Mouse (Mus musculus) gastrocnemius, postnatal 4 days (tissue): ENCODE data around the gene Mob1b. TPM values are rescaled to one million over a fixed set of nuclear protein-coding genes. Genes with fewer than 3 reads are reported as not detected.
A peak's percentile ranks its signal among the peaks of the same experiment; 100 is the strongest.

Experiments used
- DNase-seq, 2 experiments: peaks; one replicate each; pipeline ENCODE4 v3.0.0; 2021 to 2022; ENCODE audit warnings: low spot score in 2 of 2, mixed read lengths in 2 of 2
- long read RNA-seq, 2 experiments: library from polyadenylated mRNA; stranded (forward); transcript quantifications; one replicate each; pipeline ENCODE4 v2.0.0; 2021
- total RNA-seq, 2 experiments: library from RNA; stranded (reverse); gene quantifications; 2 replicates each; pipeline ENCODE4 v1.2.3; 2021

Mob1b gene
- 10 to 100 TPM; 34.5 to 42.6 TPM for total RNA-seq
- long read RNA-seq, experiment 1, transcript Mob1b-201 (6 exons, 2,705 nt): major isoform, 14 of 19 reads
- long read RNA-seq, experiment 1, partial matches to known transcripts: 0 of 19 reads
- long read RNA-seq, experiment 1, other reads (novel, unspliced or antisense): 4 of 19 reads
- long read RNA-seq, experiment 2, transcript Mob1b-201 (6 exons, 2,705 nt): major isoform, 10 of 16 reads
- long read RNA-seq, experiment 2, partial matches to known transcripts: 2 of 16 reads
- long read RNA-seq, experiment 2, other reads (novel, unspliced or antisense): 4 of 16 reads

DNA sequence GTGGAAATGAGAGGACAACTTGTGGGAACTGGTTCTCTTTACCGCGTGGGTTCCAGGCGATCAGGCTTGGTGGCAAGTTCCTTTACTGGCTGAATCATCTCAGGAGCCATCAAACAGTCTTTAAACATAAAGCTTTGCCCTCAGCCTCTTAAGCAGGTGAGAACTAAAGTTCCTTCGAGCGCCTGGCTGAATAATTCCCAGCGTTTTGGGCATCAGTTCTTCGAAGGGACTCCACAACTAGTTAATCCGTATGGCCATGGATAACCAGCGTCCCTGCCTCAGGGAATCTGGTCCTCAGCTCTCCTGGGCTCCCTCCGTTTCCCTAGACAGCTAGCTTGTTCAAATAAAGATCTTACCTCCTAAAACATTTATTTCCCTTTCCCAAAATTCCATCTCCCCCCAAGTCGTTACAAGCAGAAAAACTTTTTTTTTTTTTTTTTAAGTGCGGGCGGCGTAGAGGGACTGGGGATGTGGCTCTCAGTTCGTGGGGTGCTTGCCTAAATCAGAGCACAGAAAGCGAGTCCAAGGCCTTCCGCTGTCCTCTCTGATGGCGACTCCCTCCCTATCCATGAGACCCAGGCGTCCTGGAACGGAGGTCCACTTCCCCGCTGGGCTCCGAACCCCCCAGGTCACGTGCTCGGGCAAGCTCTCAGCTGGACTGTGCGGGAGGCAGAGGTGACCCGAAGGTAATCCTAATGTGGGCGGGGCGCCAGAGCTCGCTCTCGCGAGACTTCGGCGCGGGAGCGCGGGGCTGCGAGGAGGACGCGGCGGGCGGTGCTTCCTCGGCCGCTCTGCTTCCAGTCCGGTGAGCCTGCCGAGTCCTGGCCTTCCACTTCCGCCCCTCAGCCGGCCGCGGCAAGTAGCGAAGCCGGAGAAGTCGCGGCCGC lies at the start of gene Mob1b:
Gene Mob1b (plus strand): TSS at position 740 of the 887 bp plus-strand sequence.
- DNase-seq: peak; percentile 98 to 99

DNA sequence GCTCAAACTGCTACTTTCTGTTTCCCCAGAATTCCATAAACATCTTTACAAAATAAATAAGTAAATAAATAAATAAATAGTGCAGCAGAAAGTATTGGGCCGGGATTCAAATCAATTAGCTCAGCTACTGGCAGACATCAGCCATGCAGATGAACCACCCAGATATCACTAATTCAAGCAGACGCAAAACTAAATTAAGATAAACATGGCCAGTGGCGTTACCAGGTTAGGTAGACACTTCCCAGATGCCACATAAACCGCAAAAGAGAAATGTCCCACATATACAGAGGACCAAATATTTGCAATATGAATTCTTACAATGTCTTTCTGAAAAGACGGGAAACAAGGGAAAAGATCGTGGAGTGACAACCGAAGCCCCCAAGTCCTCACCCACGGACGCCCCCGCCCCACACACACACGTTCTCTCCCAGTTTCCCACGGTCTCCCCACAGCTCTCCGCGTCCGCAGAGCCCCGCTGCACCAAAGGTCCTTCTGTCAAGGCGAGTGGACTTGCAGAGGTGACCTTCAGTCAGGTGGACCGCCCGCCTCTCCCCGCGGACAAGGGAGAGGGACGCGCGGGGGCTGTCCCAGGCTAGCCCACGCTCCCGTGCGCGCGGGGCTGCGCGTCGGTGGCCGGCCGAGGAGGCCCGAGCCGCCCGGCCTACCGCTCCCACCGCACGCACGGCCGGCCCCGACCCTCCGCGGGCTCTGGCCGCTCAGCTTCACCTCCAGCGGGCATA lies 45.8 kb upstream of the Mob1b start:
- DNase-seq: peak in 1 of 2 experiments; percentile 17

DNA sequence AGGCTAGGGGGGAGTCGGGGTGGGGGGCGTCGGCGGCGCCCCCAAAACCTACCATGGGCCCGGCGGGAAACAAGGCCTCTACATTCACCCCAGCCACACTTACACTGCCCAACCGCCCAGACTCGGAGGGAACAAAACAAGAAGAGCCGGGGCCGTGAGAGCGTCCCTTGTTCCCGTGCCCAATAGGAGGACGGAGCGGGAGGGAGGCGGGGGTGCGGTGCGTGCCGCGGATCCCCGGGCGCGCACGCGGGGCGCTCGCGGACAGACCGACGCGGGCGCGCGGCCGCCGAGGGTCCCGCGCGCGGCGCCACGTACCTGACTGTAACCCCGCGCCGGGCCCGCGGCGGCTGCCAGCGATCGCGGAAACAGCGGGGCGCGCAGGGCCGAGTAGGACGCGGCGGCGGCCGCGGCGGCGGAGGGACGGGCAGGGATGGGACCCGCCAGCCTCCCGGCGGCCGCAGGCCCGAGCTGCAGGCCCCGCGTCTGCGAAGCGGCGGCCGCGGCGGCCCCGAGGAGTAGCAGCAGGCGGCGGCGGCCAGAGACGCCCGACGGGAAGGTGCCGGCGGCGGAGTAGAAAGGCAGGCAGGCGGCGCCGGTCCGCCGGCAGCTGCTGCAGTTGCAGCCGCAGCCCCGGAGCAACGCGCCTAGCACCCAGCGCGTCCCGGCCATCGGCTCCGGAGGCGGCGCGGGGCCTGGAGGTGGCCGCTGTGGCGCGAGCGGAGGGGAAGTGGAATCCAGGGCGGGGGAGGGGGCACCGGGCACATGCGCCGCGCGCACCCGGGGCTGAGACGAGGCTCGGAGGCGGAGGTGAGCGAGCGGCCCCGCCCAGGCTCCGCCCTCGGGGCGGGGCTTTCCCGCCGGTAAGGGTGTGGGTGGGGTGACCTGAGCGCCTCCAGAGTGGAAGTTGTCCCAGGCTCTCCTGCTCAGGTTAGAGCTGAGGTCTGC lies 44.9 kb upstream of the Mob1b start, which contains the start of gene Grsf1:
Gene Grsf1 (minus strand): TSS at position 729 of the 945 bp plus-strand sequence.
- peak; percentile 73 to 89 for DNase-seq

DNA sequence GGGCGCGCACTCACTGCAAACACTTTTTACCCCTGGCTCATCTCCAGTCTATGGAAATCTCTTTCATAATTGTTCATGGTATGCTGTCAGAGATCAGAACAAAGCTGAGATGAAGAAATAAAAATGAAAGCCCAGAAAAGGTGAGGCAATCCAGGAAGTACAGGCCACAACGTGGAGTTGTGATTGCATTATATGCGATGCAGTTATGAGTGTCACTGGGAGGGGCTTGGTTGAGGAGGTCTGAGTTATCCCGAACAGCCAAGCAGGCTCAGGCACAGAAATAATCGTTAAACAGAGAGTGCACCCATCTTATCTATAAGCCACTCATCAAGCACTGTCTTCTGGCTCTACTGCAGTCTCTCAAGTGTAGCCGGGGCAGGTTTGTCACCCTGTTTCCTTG lies 41.7 kb upstream of the Mob1b start:
- DNase-seq: no peak

DNA sequence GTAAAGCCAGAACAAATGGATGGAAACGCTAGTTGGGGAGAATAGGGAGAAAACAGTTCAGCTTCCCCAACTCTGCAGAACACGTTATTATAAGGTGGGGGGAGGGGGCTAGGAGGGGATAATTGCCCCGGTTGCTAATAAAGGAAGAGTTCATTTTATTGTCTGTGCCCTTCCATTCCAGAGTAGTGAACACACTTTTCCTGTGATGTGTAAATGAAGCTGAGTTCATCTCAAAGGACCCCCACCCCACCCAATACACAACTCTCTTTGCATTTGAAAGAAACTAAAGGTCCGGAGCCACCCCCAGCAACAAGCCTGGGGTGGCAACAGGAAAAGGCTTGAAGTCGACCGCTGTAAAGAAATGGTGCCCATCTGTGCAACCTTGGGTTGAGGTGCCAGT lies 41.3 kb upstream of the Mob1b start:
- no peak for DNase-seq

DNA sequence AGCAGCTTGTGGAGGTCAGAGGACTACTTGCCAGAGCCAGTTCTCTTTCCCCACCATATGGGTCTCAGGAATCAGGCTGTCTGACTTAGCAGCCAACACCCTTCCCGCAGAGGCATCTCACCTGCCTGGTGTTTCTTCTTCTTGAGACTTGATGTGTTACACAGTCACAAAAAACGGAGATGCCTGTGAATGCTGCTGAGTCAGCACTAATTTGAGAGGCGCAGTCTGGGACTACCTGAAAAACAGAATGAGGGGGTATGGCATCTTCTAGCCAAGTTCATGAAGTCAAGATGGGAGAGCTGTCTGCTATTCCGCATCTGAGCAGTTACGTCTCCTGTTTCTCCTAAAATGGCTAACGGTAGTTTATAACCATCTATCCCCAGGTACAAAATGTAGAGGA lies 40.1 kb upstream of the Mob1b start:
- no peak for DNase-seq

DNA sequence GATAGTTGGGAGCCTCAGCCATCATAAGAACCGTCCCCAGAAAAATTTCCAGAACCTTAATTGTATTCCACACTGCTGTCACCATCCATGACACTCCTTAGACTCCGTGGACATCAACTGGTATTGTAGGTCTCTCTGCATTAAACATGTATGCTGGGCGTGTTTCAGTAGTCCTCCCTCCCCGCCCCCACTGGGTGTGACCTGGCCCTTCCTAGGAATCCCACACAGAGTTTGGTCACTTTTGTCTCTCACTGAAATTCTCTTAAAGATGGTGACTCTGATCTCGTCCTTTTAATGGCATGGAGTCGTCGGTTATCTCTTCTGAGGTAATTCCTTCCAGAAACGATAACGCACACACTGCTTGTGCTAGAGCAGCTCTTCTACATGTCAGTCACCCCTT lies 36.9 kb upstream of the Mob1b start:
- DNase-seq: no peak

DNA sequence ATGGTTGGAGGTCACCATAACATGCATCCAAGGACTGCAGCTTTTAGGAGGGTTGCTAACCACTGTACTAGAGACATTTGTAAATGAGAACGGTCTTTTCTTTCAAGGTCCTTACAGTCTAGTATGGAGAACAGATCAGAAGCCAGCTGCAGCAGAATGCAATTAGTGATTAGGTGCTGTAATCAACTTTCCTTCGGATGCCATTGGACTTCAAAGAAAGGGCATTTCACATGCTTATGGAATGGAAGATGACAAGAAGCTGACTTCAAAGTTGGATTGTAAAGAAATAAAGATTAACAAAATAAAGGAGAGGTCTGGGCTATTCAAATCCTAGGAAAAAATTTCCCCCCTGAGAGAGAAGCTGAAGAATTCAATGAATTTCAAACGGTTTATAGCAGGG lies 36.4 kb upstream of the Mob1b start:
- no peak for DNase-seq

DNA sequence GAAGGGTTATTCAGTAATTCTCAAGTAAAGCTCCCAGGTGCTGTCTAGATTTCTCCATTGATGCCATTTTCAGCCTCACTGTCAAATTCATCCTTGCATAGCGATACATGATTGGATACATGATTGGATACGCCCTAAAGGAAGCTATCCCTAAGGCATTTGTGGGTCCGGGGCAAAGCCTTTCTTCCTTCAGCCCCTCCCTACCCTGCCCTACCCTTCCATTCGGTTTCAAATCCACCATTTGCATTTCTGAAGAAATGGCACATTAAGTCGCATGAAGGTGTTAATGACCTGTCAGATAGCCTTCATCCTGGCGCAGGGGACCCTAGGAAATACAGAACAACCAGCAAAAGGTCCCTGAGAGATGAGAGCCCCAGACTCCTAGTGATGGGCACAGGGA lies 35.3 kb upstream of the Mob1b start:
- no peak for DNase-seq

DNA sequence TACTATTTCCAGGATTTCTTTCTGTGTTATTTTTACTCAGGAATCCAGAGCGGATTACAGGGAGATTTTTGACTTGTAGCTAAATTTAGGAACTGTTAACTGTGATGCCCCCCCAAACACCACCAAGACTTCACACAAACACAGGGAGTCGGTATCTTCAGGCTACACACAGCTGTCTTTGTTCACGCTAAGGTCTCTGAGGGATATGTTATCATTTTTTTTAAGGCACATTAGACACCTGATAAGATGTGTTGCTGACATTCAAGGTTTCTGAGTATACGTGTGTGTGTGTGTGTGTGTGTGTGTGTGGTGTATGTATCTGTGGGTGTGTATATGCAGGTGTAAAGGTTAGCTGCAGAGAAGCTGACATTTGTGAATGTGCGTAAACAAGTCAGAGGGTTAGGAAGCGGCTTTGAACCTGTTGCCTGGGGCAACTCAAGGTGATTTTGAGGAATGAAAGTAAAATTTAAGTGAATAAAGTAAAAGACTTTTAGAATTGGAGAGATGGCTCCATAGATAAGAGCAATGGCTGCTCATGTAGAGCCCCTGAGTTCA lies 34.8 kb upstream of the Mob1b start:
- DNase-seq: no peak

DNA sequence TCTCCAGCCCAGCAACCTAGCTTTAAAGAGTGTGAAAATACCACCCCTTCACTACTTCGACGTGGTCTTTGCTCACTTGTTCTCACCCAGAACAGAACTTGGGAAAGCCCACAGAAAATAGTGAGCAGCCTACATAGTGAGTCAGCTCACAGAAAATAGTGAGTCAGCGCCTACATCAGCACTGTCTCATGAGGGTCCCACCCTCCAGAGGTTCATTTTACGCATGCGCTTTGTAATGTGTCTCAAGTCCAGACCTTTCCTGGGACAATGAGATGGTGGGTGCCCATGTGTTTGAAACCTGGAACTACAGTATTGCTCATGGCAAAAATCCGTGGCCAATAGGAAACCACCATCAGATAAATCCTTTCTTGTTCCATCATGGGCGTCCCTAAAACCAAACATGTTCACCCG lies 32.7 kb upstream of the Mob1b start:
- no peak for DNase-seq

DNA sequence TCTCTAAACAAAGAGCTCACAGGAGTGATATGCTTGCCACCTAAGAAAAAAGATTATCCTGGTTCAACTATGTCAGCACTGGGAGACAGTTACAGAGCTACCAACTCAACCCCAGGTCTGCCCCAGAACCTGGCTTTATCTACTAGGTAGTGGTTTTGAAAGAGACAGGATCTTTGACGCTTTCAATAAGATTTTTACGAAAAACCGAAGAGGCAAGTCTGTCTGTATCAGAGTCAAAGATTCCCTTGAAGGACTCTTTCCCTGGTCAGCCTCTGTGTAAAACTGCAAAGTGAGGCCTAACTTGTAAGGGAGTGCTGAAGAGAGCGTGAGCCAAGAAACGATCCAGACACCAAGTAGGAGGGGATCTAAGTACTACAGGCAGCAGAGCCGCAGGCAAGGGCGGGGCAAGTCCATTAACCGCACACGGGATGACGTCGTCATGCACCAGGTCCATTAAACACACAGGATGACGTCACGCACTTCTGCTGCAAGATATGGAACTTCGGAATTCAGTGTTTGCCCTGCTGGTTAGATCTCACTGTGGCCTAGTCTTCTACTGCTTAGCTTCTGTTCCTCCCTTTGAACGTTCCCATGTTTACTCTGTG lies 32.0 kb upstream of the Mob1b start:
- no peak for DNase-seq

DNA sequence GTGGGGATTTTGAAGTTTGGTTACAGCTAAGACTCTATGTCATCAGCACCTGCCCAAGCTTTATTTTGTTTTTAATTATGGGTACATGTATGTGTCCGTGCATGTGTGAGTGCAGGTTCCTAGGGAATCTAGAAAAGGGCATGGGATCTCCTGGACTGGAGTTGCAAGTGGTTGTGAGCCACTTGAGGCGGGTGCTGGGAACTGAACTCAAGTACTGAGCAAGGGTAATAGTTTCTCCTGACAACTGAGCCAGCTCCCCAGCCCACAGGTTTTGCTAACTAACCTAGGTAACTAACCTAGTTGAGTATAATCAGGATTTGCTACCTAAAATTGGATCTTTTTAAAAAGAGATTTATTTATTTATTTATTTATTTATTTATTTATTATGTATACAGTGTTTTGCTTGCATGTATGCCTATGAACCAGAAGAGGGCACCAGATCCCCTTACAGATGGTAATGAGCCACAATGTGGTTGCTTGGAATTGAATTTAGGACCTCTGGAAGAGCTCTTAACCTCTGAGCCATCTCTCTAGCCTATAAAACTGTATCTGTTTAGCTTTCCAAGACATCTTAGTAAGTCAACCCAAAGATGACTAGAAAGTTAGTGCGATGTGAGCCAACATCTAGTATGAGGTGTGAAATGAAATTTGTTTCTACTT lies 31.2 kb upstream of the Mob1b start:
- no peak for DNase-seq

DNA sequence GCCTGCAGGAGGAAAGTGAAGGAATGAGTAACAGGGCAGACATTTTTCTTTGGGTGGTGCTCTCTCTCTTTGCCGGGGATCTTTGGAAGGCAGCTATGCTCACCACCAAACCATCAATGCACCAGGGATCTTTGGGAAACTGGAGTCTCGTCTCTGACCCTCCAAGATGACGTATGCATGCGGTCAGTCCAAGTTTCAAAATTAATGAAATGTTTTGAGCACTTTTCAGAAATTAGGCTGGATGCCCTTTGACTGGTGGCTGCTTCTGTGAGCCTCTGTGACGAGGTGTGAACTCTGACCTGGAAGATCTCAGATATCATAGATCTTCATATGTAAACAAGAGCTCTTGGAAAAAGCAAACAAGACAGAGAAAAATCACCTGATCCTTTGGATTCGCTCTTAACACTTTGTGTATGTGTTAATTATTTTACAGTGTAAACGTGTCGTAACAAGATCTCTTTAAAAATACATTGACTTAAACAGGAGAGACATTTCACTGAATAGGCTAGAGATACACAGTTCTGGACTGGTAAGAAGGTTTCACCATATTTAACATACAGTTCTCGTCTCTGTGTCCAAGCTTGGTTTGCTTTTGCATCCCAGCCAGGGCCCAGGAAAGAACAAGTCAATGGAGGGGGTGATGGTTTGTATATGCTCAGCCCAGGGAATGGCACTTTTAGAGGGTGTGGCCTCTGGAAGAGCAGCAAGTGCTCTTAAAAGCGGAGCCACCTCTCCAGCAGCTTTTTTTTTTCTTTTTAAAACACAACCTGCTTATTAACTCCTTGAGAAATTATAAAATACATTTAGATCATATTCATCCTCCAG lies 29.8 kb upstream of the Mob1b start:
- DNase-seq: no peak

DNA sequence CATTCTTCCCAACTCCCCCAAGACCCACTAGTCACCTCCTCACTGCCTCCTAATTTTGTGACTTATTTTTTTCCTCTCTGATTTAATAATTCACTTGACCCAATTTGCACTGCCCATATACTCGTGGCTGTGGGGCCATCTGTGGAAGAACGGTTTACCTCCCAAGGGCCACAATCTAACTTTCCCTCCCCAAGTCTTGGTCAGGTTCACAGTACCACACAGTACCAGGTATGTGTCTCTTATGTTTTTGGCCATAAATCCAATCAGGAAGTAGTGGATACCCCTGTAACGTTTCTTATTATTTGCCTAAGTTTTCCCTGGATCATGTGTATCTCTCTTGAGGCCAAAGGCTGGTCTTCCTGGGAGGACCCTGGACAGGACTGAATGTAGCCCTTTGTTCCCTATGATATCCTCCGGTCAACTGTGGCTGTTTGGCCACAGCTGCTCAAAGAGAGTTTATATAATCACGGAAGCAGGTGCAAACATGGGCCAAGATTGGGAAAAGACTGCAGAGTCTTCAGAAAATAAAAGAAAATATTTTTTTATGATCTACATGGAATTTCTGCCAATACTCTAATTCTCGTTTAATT lies 29.1 kb upstream of the Mob1b start:
- no peak for DNase-seq

DNA sequence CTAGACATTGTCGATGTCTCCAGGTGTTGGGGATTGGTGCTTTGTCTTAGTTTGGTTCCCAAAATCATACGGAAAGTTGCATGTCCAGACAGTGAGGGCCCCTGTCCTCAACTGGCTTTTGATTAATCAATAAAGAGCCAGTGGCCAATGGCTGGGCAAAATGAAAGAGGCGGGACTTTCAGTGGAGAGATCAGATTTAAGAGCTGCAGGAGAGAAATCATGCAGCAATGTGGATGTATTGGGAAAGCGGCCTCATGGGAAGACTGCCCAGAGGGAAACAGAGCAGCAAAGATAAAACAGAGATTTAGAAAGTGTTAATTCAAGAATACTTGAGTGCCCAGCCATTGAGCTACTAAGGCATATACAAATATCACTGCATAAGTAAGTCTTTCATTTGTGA lies 28.1 kb upstream of the Mob1b start:
- no peak for DNase-seq

DNA sequence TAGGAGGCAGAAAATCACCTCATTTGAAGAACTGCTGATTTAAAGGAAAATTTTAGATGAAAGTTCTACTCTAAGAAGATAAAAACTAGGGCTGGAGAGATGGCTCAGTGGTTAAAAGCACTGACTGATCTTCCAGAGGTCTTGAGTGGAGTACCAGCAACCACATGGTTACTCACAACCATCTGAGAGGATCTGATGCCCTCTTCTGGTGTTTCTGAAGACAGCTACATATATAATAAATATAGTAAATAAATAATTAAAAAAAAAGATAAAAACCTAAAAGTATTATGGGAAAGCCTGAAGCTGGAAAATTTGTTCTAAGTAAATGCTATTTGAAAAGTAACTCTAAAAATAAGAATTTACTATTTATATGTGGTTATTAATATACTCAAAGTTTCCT lies 27.6 kb upstream of the Mob1b start:
- no peak for DNase-seq

DNA sequence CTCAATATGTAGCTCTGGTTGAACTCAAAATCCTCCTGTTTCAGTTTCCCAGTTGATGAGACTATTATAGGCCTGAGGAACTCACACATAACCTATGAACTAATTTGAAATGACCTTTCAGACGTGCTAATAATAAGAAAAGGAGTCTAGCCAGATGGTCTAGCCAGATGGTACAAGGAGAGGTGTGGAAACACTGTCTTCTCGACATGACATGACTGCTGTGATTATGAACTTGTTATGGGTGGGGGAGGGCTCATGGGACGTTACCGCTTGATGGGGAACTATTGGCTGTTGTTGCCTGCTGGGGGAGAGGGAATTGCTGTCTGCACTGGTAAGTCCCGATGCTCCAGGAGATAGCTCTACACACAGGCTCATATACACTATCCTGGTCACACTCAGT lies 23.4 kb upstream of the Mob1b start:
- no peak for DNase-seq
